Mouse (Mus musculus) liver, embryonic 14.5 days (tissue): ENCODE measurements around the gene Xpot. TPM values are rescaled to one million over a fixed set of nuclear protein-coding genes. Genes with fewer than 3 reads are reported as not detected.

Source experiments
- ATAC-seq: fragments of 200-750 bp; cut with Nextera tagmentation; 2 replicates; pipeline ENCODE4 v1.8.0; 2017; ENCODE audit warnings: moderate number of reproducible peaks, mild to moderate bottlenecking, moderate library complexity; ENCODE audit not compliant: insufficient read depth
- DNase-seq, 3 experiments: peaks; one replicate each; pipeline ENCODE4 v3.0.0-alpha.2; 2012 to 2013; ENCODE audit warnings: low read depth in 3 of 3, low spot score in 3 of 3
- H3K27ac ChIP-seq: fragments of 300-500 bp; sonication (generic); 2 replicates; pipeline ENCODE4 v1.5.1; 2014; ENCODE audit warnings: moderate library complexity, mild to moderate bottlenecking, control low read depth, inconsistent platforms
- H3K27me3 ChIP-seq: fragments of 300-500 bp; sonication (generic); 2 replicates; pipeline ENCODE4 v1.6.1; 2014; ENCODE audit warnings: mild to moderate bottlenecking, low read length, moderate library complexity; ENCODE audit not compliant: control insufficient read depth, insufficient read depth
- H3K36me3 ChIP-seq: fragments of 300-500 bp; sonication (generic); replicated peaks from 2 replicates; pipeline ENCODE4 v1.6.1; 2014; ENCODE audit warnings: low read depth; ENCODE audit not compliant: control insufficient read depth, insufficient read depth
- H3K4me1 ChIP-seq, 2 experiments: fragments of 200-500 bp in 1 of 2; fragments of 300-500 bp in 1 of 2; sonication (generic) in 1 of 2; replicated peaks; 2 replicates each; pipeline ENCODE4 v1.6.1; 2012 to 2014; ENCODE audit warnings: antibody characterized with exemption in 1 of 2, inconsistent platforms in 1 of 2, low read length in 1 of 2; ENCODE audit not compliant: control insufficient read depth in 2 of 2, insufficient read depth in 2 of 2
- H3K4me2 ChIP-seq: fragments of 300-500 bp; sonication (generic); 2 replicates; pipeline ENCODE4 v1.6.1; 2014; ENCODE audit warnings: low read depth, mild to moderate bottlenecking, control low read depth, moderate library complexity
- H3K4me3 ChIP-seq, 2 experiments: fragments of 200-500 bp in 1 of 2; fragments of 300-500 bp in 1 of 2; sonication (generic) in 1 of 2; 2 replicates each; pipeline ENCODE4 v1.5.1; 2012 to 2014; ENCODE audit warnings: low read depth in 2 of 2, low read length in 2 of 2, mild to moderate bottlenecking in 2 of 2, control low read depth in 1 of 2, inconsistent platforms in 1 of 2, moderate library complexity in 1 of 2; ENCODE audit not compliant: insufficient read depth in 1 of 2
- H3K9ac ChIP-seq: fragments of 300-500 bp; sonication (generic); replicated peaks from 2 replicates; pipeline ENCODE4 v1.6.1; 2014; ENCODE audit warnings: mild to moderate bottlenecking, control low read depth, moderate library complexity
- H3K9me3 ChIP-seq: fragments of 300-500 bp; sonication (generic); 2 replicates; pipeline ENCODE4 v1.6.1; 2016; ENCODE audit warnings: low read length, mixed read lengths; ENCODE audit not compliant: control insufficient read depth
- CTCF ChIP-seq: IDR thresholded peaks from 2 replicates; pipeline ENCODE4 v1.5.1; 2016; ENCODE audit warnings: antibody characterized with exemption, low read depth, control low read depth
- EP300 ChIP-seq: IDR thresholded peaks from 2 replicates; pipeline ENCODE4 v1.6.1; 2016; ENCODE audit warnings: antibody characterized with exemption, low read depth
- WGBS: fragments of 180-500 bp; shearing (Covaris S2); extraction: QIAGEN DNeasy Blood & Tissue Kit; methylation state at CpG from one replicate; pipeline ENCODE4 v1.1.7; 2014; ENCODE audit not compliant: insufficient replicate concordance; 5-methylcytosine and 5-hydroxymethylcytosine counted together
- polyA plus RNA-seq, 2 experiments: library from polyadenylated mRNA; depleted of rRNA in 1 of 2; stranded (reverse) in 1 of 2; unstranded in 1 of 2; fragments of >200 nt; fragmentation: Nextera tagmentation in 1 of 2; extraction: Ambion mirVana in 1 of 2; gene quantifications; 2 replicates each; pipeline versions ENCODE4 v1.2.1 to v1.2.3; 2012 to 2014

The Xpot gene
- polyA plus RNA-seq, 2 experiments = 26.2 to 40.3 TPM

DNA sequence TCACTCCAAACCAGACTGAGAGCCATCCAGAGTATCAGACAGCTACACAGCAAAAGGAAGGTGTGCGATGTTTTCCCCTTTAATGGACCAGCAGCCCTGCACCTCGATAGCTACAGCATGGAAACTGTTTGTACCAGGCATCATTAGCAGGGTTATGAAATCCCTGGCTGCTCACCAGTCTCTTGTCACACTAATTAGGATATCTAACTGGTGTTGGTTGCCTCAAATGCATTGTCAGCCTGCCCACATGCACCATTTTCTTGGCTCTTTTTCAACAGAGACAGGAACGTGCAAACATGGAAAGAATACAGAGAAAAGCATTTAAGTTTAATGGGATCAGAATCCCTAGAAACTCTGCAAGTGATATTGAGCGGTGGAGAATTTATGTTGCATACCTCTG is 29.8 kb upstream of the Xpot start:
- no peak overlapping the region for H3K9ac ChIP-seq
- H3K4me2 ChIP-seq = no peak overlapping the region
- 69% methylated on average over 4 of the region's 4 CpGs for WGBS
- DNase-seq = no peak
- H3K36me3 ChIP-seq = no peaks in the 10 kb centered on the region
- no peak for TF ChIP-seq EP300
- no peak for TF ChIP-seq CTCF
- no peak overlapping the region for H3K27ac ChIP-seq
- no peaks in the 10 kb centered on the region for H3K27me3 ChIP-seq
- no peak overlapping the region for H3K4me3 ChIP-seq
- H3K9me3 ChIP-seq = no peaks in the 10 kb centered on the region
- H3K4me1 ChIP-seq = no peaks in the 10 kb centered on the region
- ATAC-seq = no peak

GRCm38 (mm10) chr10:121653079-121653478 is 26.9 kb upstream of the Xpot start:
- Histone ChIP-seq H3K4me3 (no peak overlapping the region), H3K4me2 (no peak overlapping the region), H3K9ac (no peak overlapping the region), H3K36me3 (no peaks in the 10 kb centered on the region), H3K27me3 (no peaks in the 10 kb centered on the region), H3K4me1 (no peaks in the 10 kb centered on the region), H3K27ac (no peak overlapping the region), H3K9me3 (no peaks in the 10 kb centered on the region)
- 65% methylated on average over 1 of the region's 1 CpGs for WGBS
- TF ChIP-seq EP300 = no peak
- no peak for TF ChIP-seq CTCF
- ATAC-seq = no peak
- DNase-seq = no peak

DNA sequence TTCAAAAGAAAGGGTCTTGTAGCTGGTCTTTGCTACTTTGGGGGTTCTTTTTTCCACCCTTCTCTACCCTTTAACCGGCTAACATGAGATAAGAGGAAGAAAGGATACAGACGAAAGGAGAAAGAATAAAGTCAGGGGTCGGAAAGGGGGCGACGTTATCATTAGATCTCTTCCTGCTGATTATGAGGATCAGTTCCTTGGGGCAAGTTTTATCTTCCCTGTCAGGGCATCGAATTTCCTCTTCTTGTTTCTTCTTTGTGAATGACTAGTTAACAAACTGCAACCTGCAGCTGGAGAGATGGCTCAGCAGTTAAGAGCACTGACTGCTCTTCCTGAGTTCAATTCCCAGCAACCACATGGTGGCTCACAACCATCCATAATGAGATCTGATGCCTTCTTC is 20.2 kb upstream of the Xpot start:
- no peak for TF ChIP-seq EP300
- no peak for TF ChIP-seq CTCF
- DNase-seq = no peak
- 5% methylated on average over 6 of the region's 6 CpGs for WGBS
- ATAC-seq = no peak
- Histone ChIP-seq H3K9me3 (no peaks in the 10 kb centered on the region), H3K27ac (no peak overlapping the region), H3K36me3 (no peaks in the 10 kb centered on the region), H3K4me3 (no peak overlapping the region), H3K4me1 (no peaks in the 10 kb centered on the region; a peak in 1 of 4 replicates), H3K9ac (no peak overlapping the region), H3K4me2 (no peak overlapping the region), H3K27me3 (peaks cover 21% of the 10 kb centered on the region)

DNA sequence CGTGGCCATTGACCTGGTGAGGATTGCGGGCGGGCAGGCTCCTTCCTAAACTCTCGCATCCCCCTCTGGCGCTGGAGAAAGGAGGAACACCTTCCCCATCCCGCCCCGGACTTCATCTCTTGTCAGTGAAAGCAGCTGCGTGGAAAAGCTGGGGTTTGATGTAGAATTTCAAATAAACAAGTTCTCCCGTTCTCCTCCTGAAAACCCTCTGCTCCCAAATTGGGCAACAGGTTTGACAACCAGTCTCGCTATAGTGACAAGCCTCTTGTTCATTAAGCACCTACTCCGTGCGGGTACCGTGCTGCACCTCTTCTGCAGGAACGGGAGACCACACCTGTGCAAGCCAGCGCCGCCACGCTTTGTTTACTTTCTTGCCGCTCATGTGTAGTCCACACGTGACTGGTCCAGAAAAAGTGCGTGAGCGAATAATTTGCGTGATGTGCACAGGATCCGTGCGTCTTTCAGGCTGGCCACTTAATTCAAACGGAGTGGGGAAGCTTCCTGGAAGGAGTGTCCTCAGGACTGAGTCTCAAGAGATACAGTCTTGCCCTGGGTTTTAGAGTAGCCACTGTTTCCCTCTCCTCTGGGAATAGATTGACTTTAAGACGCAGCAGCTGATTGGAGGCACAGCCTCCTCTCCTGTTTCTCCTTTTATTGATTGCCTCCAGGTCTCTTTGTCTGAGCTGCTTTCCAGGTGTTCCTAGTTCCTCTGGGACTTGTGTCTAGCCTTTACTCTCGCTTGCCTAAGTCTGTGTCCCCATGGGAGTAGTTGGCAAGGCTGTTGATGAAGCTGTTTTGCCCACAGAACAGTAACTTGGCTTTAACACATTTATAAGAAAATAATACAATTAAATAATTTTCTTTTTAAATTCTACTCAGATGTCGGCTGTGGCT is 16.2 kb upstream of the Xpot start:
- 7% methylated on average over 28 of the region's 28 CpGs for WGBS
- Histone ChIP-seq H3K36me3 (no peaks in the 10 kb centered on the region), H3K4me1 (peaks cover 0 to 4% of the 10 kb centered on the region in 2 experiments; a peak in 1 of 4 replicates), H3K4me2 (peak overlapping the region; percentile 69), H3K27ac (no peak overlapping the region), H3K4me3 (peak overlapping the region; percentile 1 to 51), H3K27me3 (peaks cover 29% of the 10 kb centered on the region), H3K9ac (no peak overlapping the region), H3K9me3 (no peaks in the 10 kb centered on the region)
- TF ChIP-seq EP300 (no peak), CTCF (no peak)
- ATAC-seq (no peak), DNase-seq (no peak)

DNA sequence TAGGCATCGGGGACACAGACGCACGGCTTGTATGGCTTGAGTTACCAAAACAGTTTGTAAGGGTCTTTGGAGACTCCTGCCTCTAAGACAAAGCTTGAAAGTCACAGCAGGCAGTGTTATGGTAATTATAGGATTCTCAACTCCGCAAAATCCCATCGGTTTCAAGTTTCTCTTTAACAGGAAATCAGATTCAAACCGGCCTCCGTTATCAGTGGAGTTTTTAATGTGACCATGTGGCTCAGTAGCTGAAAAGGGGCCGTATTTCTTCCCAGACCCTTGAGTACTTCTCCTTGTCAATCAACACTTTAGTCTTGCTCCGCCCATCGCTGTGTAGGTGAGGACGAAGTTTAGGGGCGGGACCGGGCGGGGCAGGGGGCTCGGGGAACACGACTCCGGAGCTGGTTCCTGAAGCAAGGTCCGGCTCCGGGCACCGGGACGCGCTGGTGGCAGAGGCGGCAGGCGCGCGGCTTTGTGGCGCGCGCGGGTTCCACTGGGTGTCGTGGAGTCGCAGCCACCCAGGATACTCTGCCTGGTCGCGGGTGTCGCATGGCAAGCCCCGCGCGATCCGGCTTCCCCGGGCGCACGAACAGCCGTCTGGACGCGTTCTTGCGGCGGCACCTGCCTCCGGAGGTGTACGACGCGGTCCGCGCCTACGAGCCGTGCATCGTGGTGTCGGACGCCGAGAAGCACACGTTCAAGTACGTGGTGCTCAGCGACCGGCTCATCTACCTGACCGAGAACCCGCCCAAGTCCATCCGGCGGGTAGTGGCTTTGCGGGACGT is 15.3 kb upstream of the Xpot start, which contains the start of gene D930020B18Rik:
Gene D930020B18Rik (plus strand): TSS at position 317 of the 782 bp plus-strand sequence.
- Histone ChIP-seq H3K27ac (no peak within 1 kb of the TSS), H3K4me2 (peak within 1 kb of the TSS; percentile 69), H3K4me1 (peaks cover 0 to 4% of the 10 kb centered on the region in 2 experiments; a peak in 1 of 4 replicates), H3K36me3 (no peaks in the 10 kb centered on the region), H3K9me3 (no peaks in the 10 kb centered on the region), H3K9ac (no peak within 1 kb of the TSS), H3K4me3 (peak within 1 kb of the TSS; percentile 1 to 51), H3K27me3 (peaks cover 29% of the 10 kb centered on the region)
- DNase-seq (no peak), ATAC-seq (no peak)
- no peak for TF ChIP-seq CTCF
- no peak for TF ChIP-seq EP300
- under 1% methylated on average over 69 of the region's 69 CpGs for WGBS
